Mouse (Mus musculus): ENCODE measurements around the gene H2-M10.6.

- peak; percentile 60; the same call in 1 of the 2 replicates for TF ChIP-seq POLR2A (IDR thresholded peaks at IDR 0.05; ENCODE audit: borderline replicate concordance, insufficient read depth, low read length)
- no peak for TF ChIP-seq CTCF (IDR thresholded peaks at IDR 0.05; ENCODE audit: borderline replicate concordance, insufficient read depth, low read depth, low read length)
These were observed 25.1 kb downstream of the H2-M10.6 start, which contains the start of gene Trim26 for GRCm38 (mm10) chr17:36836874-36837647.

Data from cerebellum, adult 2 months (tissue).